Mouse (Mus musculus) CH12.LX (cell line): ENCODE data around the gene Trim80. TPM values are rescaled to one million over a fixed set of nuclear protein-coding genes. Genes with fewer than 3 reads are reported as not detected.

Experiments
- DNase-seq: peaks from one replicate; pipeline ENCODE4 v3.0.0-alpha.2; 2013; ENCODE audit errors: extremely low read depth
- H3K27ac ChIP-seq: 2 replicates; pipeline ENCODE4 v1.5.1; 2012; ENCODE audit warnings: low read depth, mild to moderate bottlenecking, control low read depth, moderate library complexity; ENCODE audit not compliant: insufficient read depth
- H3K27me3 ChIP-seq: replicated peaks from 2 replicates; pipeline ENCODE3; 2012; ENCODE audit warnings: inconsistent platforms
- H3K36me3 ChIP-seq, 2 experiments: replicated peaks in 1 of 2; 2 replicates each; pipeline versions ENCODE3 to v1.6.1; 2012; ENCODE audit warnings: inconsistent platforms in 1 of 2, low read length in 1 of 2, mild to moderate bottlenecking in 1 of 2, mixed read lengths in 1 of 2, moderate library complexity in 1 of 2; ENCODE audit not compliant: control insufficient read depth in 1 of 2, insufficient read depth in 1 of 2
- H3K4me1 ChIP-seq, 2 experiments: 2 replicates each; pipeline ENCODE4 v1.6.1; 2012; ENCODE audit warnings: inconsistent platforms in 1 of 2, moderate library complexity in 1 of 2; ENCODE audit not compliant: insufficient read depth in 2 of 2, control insufficient read depth in 1 of 2
- H3K4me2 ChIP-seq: 2 replicates; pipeline ENCODE4 v1.6.1; 2012; ENCODE audit warnings: low read depth, mild to moderate bottlenecking, control low read depth; ENCODE audit not compliant: poor library complexity, insufficient read depth, severe bottlenecking
- H3K4me3 ChIP-seq, 3 experiments: fragments of 150-350 bp in 1 of 3; sonication (generic) in 1 of 3; replicated peaks in 1 of 3; 2 replicates each; pipeline versions ENCODE3 to v1.5.1; 2011 to 2012; ENCODE audit warnings: low read depth in 2 of 3, low read length in 2 of 3, mild to moderate bottlenecking in 2 of 3, moderate library complexity in 2 of 3, control low read depth in 1 of 3, improper control_type of control experiment in 1 of 3, inconsistent platforms in 1 of 3, mixed read lengths in 1 of 3; ENCODE audit not compliant: poor library complexity in 1 of 3
- H3K79me2 ChIP-seq: replicated peaks from 2 replicates; pipeline ENCODE4 v1.6.1; 2012; ENCODE audit warnings: mild to moderate bottlenecking, moderate library complexity; ENCODE audit not compliant: control insufficient read depth, poor library complexity, insufficient read depth, severe bottlenecking; ENCODE audit errors: extremely low read depth
- H3K9ac ChIP-seq: 2 replicates; pipeline ENCODE4 v1.6.1; 2012; ENCODE audit warnings: low read depth, mild to moderate bottlenecking, control low read depth, moderate library complexity; ENCODE audit not compliant: insufficient read depth
- H3K9me3 ChIP-seq: replicated peaks from 2 replicates; pipeline ENCODE3; 2012; ENCODE audit warnings: low read length, inconsistent platforms, mixed read lengths
- BHLHE40 ChIP-seq: IDR thresholded peaks from 2 replicates; pipeline ENCODE4 v1.6.1; 2011; ENCODE audit warnings: mild to moderate bottlenecking, low read depth, low read length, improper control_type of control experiment
- CHD1 ChIP-seq: IDR thresholded peaks from 2 replicates; pipeline ENCODE4 v1.6.1; 2012; ENCODE audit warnings: low read depth, low read length, improper control_type of control experiment, inconsistent platforms
- CHD2 ChIP-seq: IDR thresholded peaks from 2 replicates; pipeline ENCODE4 v1.6.1; 2011; ENCODE audit warnings: low read length, improper control_type of control experiment
- CTCF ChIP-seq, 2 experiments: IDR thresholded peaks in 1 of 2; conservative IDR thresholded peaks in 1 of 2; 2 replicates each; pipeline ENCODE4 v1.5.1; 2011 to 2012; ENCODE audit warnings: low read depth in 2 of 2, low read length in 2 of 2, improper control_type of control experiment in 1 of 2, inconsistent platforms in 1 of 2, mild to moderate bottlenecking in 1 of 2, moderate library complexity in 1 of 2
- E2F4 ChIP-seq: IDR thresholded peaks from 2 replicates; pipeline ENCODE4 v1.6.1; 2011; ENCODE audit warnings: low read depth, low read length, improper control_type of control experiment; ENCODE audit not compliant: insufficient replicate concordance
- ELF1 ChIP-seq: IDR thresholded peaks from 2 replicates; pipeline ENCODE4 v1.6.1; 2014; ENCODE audit warnings: low read depth, mild to moderate bottlenecking, inconsistent platforms, low read length, improper control_type of control experiment
- EP300 ChIP-seq: IDR thresholded peaks from 2 replicates; pipeline ENCODE4 v1.6.1; 2011; ENCODE audit warnings: low read length, improper control_type of control experiment
- ETS1 ChIP-seq: conservative IDR thresholded peaks from 2 replicates; pipeline ENCODE4 v1.6.1; 2012; ENCODE audit warnings: low read depth, mild to moderate bottlenecking, inconsistent platforms, low read length, improper control_type of control experiment, moderate library complexity
- GABPA ChIP-seq: IDR thresholded peaks from 2 replicates; pipeline ENCODE4 v1.6.1; 2012; ENCODE audit warnings: low read depth, low read length, improper control_type of control experiment, inconsistent platforms; ENCODE audit not compliant: insufficient replicate concordance
- HCFC1 ChIP-seq: IDR thresholded peaks from 2 replicates; pipeline ENCODE4 v1.6.1; 2012; ENCODE audit warnings: low read depth, mild to moderate bottlenecking, inconsistent platforms, low read length, improper control_type of control experiment
- JUN ChIP-seq: IDR thresholded peaks from 2 replicates; pipeline ENCODE4 v1.6.1; 2011; ENCODE audit warnings: low read depth, mild to moderate bottlenecking, low read length, improper control_type of control experiment, moderate library complexity; ENCODE audit not compliant: insufficient read depth
- JUND ChIP-seq: conservative IDR thresholded peaks from 2 replicates; pipeline ENCODE4 v1.6.1; 2011; ENCODE audit warnings: low read depth, low read length, improper control_type of control experiment
- MAFK ChIP-seq: IDR thresholded peaks from 2 replicates; pipeline ENCODE4 v1.6.1; 2011; ENCODE audit warnings: low read length, improper control_type of control experiment; ENCODE audit not compliant: insufficient replicate concordance
- MAZ ChIP-seq: IDR thresholded peaks from 2 replicates; pipeline ENCODE4 v1.6.1; 2012; ENCODE audit warnings: low read depth, mild to moderate bottlenecking, inconsistent platforms, low read length, improper control_type of control experiment, moderate library complexity
- MEF2A ChIP-seq: IDR thresholded peaks from 2 replicates; pipeline ENCODE4 v1.6.1; 2014; ENCODE audit warnings: low read depth, mild to moderate bottlenecking, inconsistent platforms, low read length, improper control_type of control experiment, borderline replicate concordance
- MXI1 ChIP-seq: IDR thresholded peaks from 2 replicates; pipeline ENCODE4 v1.6.1; 2011; ENCODE audit warnings: mild to moderate bottlenecking, low read depth, low read length, improper control_type of control experiment
- NELFE ChIP-seq: IDR thresholded peaks from 2 replicates; pipeline ENCODE4 v1.6.1; 2011; ENCODE audit warnings: low read depth, low read length, improper control_type of control experiment
- PAX5 ChIP-seq: IDR thresholded peaks from 2 replicates; pipeline ENCODE4 v1.6.1; 2012; ENCODE audit warnings: low read length, inconsistent platforms, mixed read lengths
- POLR2A ChIP-seq: IDR thresholded peaks from 2 replicates; pipeline ENCODE4 v1.6.1; 2011; ENCODE audit warnings: low read depth, mild to moderate bottlenecking, improper control_type of control experiment, low read length
- POLR2AphosphoS2 ChIP-seq: IDR thresholded peaks from 2 replicates; pipeline ENCODE4 v1.6.1; 2011; ENCODE audit warnings: low read depth, low read length, improper control_type of control experiment
- RAD21 ChIP-seq: IDR thresholded peaks from 2 replicates; pipeline ENCODE4 v1.6.1; 2011; ENCODE audit warnings: low read depth, mild to moderate bottlenecking, low read length, improper control_type of control experiment, moderate library complexity
- RCOR1 ChIP-seq: conservative IDR thresholded peaks from 2 replicates; pipeline ENCODE4 v1.6.1; 2012; ENCODE audit warnings: low read depth, mild to moderate bottlenecking, inconsistent platforms, low read length, improper control_type of control experiment
- SMC3 ChIP-seq: IDR thresholded peaks from 2 replicates; pipeline ENCODE4 v1.6.1; 2011; ENCODE audit warnings: low read depth, low read length, improper control_type of control experiment
- TCF12 ChIP-seq: IDR thresholded peaks from 2 replicates; pipeline ENCODE4 v1.6.1; 2014; ENCODE audit warnings: low read depth, mild to moderate bottlenecking, inconsistent platforms, low read length, improper control_type of control experiment
- UBTF ChIP-seq: IDR thresholded peaks from 2 replicates; pipeline ENCODE4 v1.6.1; 2012; ENCODE audit warnings: low read depth, mild to moderate bottlenecking, inconsistent platforms, low read length, improper control_type of control experiment, moderate library complexity
- USF1 ChIP-seq: IDR thresholded peaks from 2 replicates; pipeline ENCODE4 v1.6.1; 2014; ENCODE audit warnings: low read depth, mild to moderate bottlenecking, inconsistent platforms, low read length, improper control_type of control experiment
- ZC3H11A ChIP-seq: IDR thresholded peaks from 2 replicates; pipeline ENCODE4 v1.6.1; 2012; ENCODE audit warnings: low read depth, mild to moderate bottlenecking, inconsistent platforms, low read length, improper control_type of control experiment
- ZKSCAN1 ChIP-seq: IDR thresholded peaks from 2 replicates; pipeline ENCODE4 v1.6.1; 2012; ENCODE audit warnings: low read depth, inconsistent platforms, low read length, improper control_type of control experiment, borderline replicate concordance
- ZMIZ1 ChIP-seq: IDR thresholded peaks from 2 replicates; pipeline ENCODE4 v1.6.1; 2012; ENCODE audit warnings: low read depth, mild to moderate bottlenecking, inconsistent platforms, low read length, improper control_type of control experiment
- ZNF384 ChIP-seq: IDR thresholded peaks from 2 replicates; pipeline ENCODE4 v1.6.1; 2012; ENCODE audit warnings: low read depth, low read length, improper control_type of control experiment, inconsistent platforms
- dilution Hi-C: fragments of 300-500 bp; cut with MboI; formaldehyde crosslinking; loops from 2 replicates; pipeline ENCODE4 v1.14.3; 2020; ENCODE audit warnings: low sequenced_read_pairs; ENCODE audit not compliant: extremely low pct_unique_long_range_greater_than_20kb, extremely low pct_ligation_motif_present
- in situ Hi-C: fragments of 300-500 bp; cut with MboI; formaldehyde crosslinking; loops from 3 replicates; pipeline ENCODE4 v1.14.3; 2019; ENCODE audit warnings: low sequenced_read_pairs, low pct_ligation_motif_present, low pct_unique_long_range_greater_than_20kb, mixed read lengths
- polyA plus RNA-seq: library from polyadenylated mRNA; unstranded; fragments of >175 nt; gene quantifications from 2 replicates; pipeline ENCODE4 v1.2.1, GENCODE M21; 2012; ENCODE audit warnings: low read depth; ENCODE audit not compliant: insufficient read length
- total RNA-seq, 2 experiments: library from RNA; depleted of rRNA; stranded (reverse); fragments of 300-350 nt in 1 of 2; fragments of >200 nt in 1 of 2; gene quantifications; 2 replicates each; pipeline ENCODE4 v1.2.3; 2012 to 2014

Trim80 gene
- total and polyA plus RNA-seq, 3 experiments, result not detected

DNA sequence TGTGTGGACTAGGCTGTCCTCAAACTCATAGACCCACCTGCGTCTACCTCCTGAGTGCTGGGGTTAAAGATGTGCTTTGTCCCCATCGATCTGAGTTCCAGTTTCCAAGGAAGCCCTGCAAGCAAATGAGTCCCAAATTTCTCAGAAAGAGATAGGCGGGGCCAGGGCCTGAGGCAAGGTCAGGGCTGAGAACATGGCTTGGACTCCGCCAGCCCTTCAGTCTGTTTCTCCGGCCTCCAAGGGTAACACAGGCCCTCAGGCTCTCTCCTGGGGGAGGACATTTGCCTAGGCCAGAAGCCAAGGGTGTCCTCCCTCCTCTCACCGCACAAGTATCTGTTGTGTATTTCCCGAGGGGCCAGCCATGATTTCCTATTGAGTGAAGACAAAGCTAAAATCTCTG lies 31.8 kb downstream of the Trim80 start:
- in situ Hi-C loops, result loop anchor here (5.0 to 10.0 kb wide), 3 partner anchors 57 to 257 kb away; partner anchors contain the start of gene Atp5h
- peak overlapping the region in 2 of 3 experiments; percentile 15 to 30 for H3K4me3 ChIP-seq
- H3K4me2 ChIP-seq, result peak overlapping the region; percentile 17
- peaks cover 8 to 41% of the 10 kb centered on the region in 2 experiments for H3K4me1 ChIP-seq
- H3K79me2 ChIP-seq, result peaks cover 14% of the 10 kb centered on the region
- peak overlapping the region; percentile 18; the same call in 1 of the 2 replicates for H3K27ac ChIP-seq
- no peak for DNase-seq
- H3K36me3 ChIP-seq, result peaks cover 5 to 7% of the 10 kb centered on the region in 2 experiments
- dilution Hi-C loops, result no loop called here
- H3K9ac ChIP-seq, result peak overlapping the region; percentile 22; the same call in 1 of the 2 replicates
- peaks cover 1% of the 10 kb centered on the region for H3K27me3 ChIP-seq
- TF ChIP-seq JUN, result no peak
- TF ChIP-seq EP300, result no peak
- no peak for TF ChIP-seq PAX5
- TF ChIP-seq CTCF (conservative IDR thresholded peaks at IDR 0.05 in 1 of 2, IDR thresholded peaks at IDR 0.05 in 1 of 2; ENCODE audit: low read depth in 2 of 2, low read length in 2 of 2), result no peak
- no peak for TF ChIP-seq ZKSCAN1
- TF ChIP-seq ZC3H11A, result no peak
- no peak for TF ChIP-seq ZNF384
- TF ChIP-seq RCOR1, result no peak
- no peak for TF ChIP-seq USF1
- TF ChIP-seq, all 38 proteins: peak for 0
- no peaks in the 10 kb centered on the region for H3K9me3 ChIP-seq

DNA sequence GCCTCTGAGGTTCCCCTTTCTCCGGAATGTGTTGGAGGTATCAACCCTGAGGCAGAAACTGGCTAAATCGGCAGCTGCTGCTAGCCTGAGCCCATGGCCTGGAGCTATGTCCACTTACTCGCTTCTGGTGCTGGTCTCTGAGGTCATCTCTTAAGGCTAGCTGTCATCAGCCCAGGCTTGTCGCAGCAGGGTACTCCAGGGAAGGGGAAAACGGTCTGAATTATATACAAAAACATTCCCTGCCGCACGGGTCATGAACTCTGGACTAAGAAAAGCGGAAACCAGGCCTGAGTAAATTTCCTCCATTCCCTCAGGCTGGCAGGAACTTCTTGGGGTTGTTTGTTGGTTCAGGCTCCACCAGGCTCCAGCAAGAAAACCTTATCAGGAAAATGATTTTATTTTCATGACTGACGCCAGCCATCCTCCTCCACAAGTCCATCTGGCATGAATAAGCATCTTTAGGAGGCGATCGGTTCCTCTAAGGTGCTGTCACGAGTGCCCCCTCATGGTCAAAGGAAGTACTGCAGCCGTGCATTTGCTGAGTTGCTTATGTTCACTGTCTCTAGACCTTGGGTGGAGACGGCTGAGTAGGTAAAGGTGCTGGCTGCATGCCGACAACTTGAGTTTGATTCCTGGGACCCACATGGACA lies 33.4 kb downstream of the Trim80 start:
- in situ Hi-C loops, result loop anchor here (5.0 to 10.0 kb wide), 3 partner anchors 59 to 259 kb away; partner anchors contain the start of gene Atp5h
- peak overlapping the region; percentile 28 to 33 (median 32) for H3K4me3 ChIP-seq
- H3K27ac ChIP-seq, result peak overlapping the region; percentile 2; the same call in 1 of the 2 replicates
- peak; percentile 63 for TF ChIP-seq HCFC1
- TF ChIP-seq JUND, result 0 out of 2 replicates have a peak, but pooled peaks have one; percentile 28
- TF ChIP-seq GABPA, result no peak
- peak; percentile 80 for TF ChIP-seq MXI1
- TF ChIP-seq ZC3H11A, result peak; percentile 62
- peak; percentile 74; the same call in 1 of the 2 replicates for TF ChIP-seq NELFE
- peak; percentile 51; the same call in 1 of the 2 replicates for TF ChIP-seq EP300
- peak; percentile 79 for TF ChIP-seq TCF12
- 0 out of 2 replicates have a peak, but pooled peaks have one; percentile 46 for TF ChIP-seq BHLHE40
- TF ChIP-seq SMC3, result peak; percentile 93
- peak; percentile 62; the same call in 1 of the 2 replicates for TF ChIP-seq MEF2A
- no peak for TF ChIP-seq POLR2AphosphoS2
- TF ChIP-seq MAFK, result peak; percentile 96
- peak; percentile 52; the same call in 1 of the 2 replicates for TF ChIP-seq POLR2A
- TF ChIP-seq ZMIZ1, result no peak
- peak; percentile 45; the same call in 1 of the 2 replicates for TF ChIP-seq CHD2
- no peak for TF ChIP-seq ETS1
- TF ChIP-seq MAZ, result 0 out of 2 replicates have a peak, but pooled peaks have one; percentile 60
- no peak for TF ChIP-seq PAX5
- TF ChIP-seq RAD21, result peak; percentile 92
- no peak for TF ChIP-seq ZNF384
- TF ChIP-seq UBTF, result no peak
- TF ChIP-seq ELF1, result peak; percentile 67
- 0 out of 2 replicates have a peak, but pooled peaks have one; percentile 39 for TF ChIP-seq CHD1
- peak; percentile 70; the same call in 1 of the 2 replicates for TF ChIP-seq E2F4

More for the DNA sequence above, 33.4 kb downstream of the Trim80 start:
- Histone ChIP-seq H3K27me3 (no peaks in the 10 kb centered on the region), H3K36me3 (peaks cover 5 to 8% of the 10 kb centered on the region in 2 experiments), H3K9me3 (no peaks in the 10 kb centered on the region), H3K4me2 (peak overlapping the region; percentile 17), H3K9ac (peak overlapping the region; percentile 11), H3K79me2 (peaks cover 17% of the 10 kb centered on the region), H3K4me1 (peaks cover 9 to 45% of the 10 kb centered on the region in 2 experiments)
- dilution Hi-C loops, result no loop called here
- DNase-seq, result peak; percentile 99
